Mouse (Mus musculus) frontal cortex, postnatal 25 days (tissue): ENCODE results near the gene Slc5a6.

Source experiments
- DNase-seq, 2 experiments: peaks; one replicate each; pipeline ENCODE4 v3.0.0; 2022; ENCODE audit warnings: low spot score in 2 of 2

The Slc5a6 gene

DNA sequence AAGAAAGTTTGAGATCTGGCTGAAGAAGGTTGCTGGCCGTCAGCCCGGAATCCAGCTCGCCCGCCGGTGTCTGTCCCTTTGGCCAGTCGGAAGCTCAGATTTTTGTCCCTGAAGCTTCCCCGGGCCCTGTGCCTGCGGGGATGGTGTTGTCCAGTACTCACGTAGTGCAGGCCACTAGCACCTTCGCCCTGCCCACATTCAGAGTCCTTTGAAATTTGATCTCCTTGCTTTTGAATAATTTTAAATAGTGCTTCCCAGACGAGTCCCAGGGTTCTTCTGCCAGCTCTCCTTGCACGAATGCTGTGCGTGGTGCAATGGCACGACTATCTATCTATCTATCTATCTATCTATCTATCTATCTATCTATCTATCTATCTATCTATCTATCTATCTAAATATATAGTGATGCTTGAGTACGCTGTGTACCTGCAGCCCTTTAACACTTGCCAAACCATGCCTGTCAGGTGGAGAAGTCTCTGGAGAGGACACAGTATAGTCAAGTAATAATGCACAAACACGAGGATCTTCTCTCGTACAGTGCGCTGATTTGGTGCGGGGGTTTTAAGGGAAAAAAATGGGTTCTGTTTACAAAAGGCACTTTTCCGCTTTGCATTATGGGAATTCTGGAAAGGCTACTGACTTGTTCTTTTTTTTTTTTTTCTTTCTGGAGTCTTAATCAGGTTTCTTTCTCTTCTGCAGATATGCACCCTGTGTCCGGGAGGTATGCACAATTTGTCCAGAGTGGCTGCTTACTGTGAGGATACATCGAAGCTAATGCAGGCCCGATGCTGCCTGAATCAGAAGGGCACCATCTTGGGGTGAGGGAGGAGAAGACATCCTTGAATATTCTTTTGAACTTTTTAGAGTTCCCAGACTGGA lies at the start of gene Slc5a6:
TSS of gene Slc5a6 (minus strand) at position 162 of the 879 bp plus-strand sequence.
- peak in 1 of 2 experiments; percentile 43 for DNase-seq

DNA sequence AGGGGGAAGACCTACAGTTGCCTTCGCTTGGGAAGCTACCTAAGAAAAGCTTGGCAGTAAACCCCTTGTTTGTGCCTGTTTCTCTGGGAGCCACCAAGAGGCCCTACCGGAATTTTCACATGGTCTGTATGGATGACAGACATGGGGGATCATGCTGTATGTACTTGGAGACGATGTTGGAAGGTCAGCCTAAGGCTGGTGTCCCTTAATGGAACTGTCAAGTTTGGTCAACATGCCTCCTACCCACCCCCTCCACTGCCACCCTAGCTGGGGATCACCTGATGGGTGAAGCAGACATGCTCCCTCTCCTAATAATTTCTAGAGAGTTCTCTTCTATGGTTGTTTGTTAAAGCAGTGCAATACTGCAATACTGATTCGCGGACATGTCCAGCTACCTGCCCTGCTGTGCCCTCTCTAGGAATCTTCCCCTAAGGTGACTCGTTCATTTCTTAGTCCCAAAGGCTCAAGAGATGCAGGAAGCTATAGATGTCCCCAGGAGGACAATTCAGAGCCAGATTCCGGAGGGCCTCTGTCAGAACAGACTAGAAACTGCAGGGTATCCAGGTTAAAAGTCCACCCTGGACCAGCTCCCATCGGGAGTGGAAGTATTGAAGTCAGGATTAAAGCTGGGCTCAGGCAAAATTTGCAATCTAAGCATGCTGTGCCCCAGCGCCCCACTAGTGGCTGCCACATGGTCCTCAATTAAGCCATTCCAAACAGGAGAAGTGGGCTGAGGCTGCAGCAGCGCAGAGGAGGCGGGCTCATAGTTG lies 47.2 kb upstream of the Slc5a6 start:
- DNase-seq = no peak

DNA sequence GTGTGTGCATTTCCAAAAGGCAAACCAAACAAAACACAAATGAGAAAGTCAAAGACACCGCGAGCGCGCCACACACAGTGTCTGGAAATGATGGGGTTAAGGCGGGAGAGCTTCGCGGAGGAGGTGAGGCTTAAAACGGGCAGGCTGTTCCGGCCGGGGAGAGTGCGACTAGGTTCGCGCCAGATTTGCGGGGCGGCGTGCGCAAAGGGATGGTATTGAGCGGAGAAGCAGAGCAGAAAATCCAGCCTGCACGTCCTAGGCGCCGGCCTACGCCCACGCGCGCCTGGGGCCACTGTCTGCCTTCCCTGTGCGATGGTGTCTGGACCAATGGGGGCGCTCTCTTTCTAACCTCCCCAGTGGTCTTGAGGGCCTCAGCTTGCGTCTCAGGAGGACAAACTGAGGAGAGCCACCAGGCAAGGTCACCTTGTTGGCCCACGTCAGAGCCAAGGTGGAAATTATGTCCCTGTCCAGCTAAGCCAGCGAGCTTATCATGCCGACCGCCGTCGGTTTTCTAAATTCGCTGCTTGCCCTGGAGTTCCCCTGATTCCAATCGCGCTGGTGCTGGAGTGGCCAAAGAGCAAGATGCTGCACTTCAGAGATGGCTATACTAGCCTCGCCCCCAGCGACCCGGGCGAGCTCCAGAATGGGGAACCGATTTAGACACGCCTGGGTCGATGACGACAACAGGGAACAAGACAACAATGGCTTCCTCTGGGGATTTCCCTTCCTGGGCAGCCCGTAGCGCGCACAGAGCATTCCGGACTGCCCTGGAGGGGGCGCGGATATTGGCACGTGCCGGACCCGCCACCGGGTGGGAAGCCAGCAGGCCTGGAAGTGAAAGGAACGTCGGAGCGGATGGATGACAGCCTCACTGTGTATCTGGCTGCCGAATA lies 46.3 kb upstream of the Slc5a6 start:
- no peak for DNase-seq

DNA sequence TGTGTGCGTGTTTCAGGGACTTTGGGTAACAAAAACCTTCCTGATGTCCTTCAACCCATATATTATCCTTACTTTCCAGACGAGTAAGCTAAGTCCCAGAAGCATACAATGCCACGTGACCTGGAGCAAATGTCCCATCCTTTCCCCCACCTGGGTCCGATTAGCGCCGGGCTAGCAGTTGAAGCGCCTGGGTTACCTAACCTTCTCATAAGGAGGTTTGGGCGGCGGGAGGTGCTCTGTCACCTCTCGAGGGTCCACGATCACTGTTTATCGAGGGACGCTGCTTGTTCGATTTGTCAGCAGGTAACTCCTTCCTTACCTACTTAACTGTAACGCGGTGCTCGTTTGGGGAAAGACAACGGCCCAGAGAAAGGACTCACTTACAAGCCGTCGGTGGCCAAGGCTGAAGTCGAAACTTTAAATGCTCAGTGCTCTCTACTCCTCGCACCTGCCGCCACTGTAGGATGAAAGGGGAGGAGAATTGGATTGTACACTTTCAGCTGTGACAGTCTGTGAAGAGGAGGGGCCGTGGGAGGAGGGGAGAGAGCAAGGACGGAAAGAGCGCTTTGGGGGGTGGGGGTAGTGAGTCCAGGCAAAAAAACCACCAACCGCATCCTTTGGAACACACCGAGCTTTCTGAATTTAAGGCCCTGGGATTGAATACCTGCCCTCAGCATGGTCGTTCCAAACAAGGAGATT lies 45.5 kb upstream of the Slc5a6 start:
- DNase-seq = no peak

DNA sequence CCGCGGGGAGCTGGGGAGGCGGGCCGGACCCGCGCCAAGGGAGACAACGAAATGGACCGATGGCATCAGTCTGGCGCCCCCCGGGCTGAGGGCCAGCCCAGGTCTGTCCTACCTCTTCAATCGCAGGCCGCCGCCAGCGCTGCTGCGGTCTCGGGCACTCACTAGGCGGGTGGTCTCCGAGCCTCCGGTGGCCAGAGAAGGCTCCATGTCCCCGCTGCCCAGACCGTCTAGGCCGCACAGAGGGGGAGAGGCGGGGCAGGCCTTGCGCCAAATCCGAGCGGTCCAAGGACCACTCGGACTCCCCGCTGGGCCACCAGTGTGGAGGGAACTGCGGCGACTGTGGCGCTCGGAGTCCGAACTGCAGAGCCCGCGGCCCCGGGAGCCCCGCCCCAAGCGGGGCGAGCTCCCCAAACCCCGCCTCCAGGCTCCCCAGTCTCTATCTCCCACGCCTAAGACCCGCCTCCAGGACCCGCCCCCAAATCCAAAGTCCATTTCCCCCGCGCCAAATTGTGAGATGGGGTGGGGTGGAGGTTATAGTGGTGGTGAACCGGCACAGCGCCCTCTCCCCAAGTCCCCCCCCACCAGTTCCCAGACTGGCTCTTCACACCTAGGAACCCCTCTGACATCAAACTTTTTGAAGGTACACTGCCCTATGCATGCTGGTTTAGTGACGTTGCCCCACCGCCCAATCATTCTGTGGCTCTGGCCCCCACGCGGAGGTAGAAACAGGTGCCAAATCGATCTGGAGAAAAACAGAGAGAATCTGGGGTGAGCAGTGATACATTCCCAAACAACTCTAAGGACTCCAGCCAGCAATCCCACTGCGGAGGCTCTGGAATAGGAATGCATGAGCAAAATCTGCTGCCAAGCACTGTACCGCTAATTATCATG lies 44.7 kb upstream of the Slc5a6 start:
- DNase-seq = no peak

DNA sequence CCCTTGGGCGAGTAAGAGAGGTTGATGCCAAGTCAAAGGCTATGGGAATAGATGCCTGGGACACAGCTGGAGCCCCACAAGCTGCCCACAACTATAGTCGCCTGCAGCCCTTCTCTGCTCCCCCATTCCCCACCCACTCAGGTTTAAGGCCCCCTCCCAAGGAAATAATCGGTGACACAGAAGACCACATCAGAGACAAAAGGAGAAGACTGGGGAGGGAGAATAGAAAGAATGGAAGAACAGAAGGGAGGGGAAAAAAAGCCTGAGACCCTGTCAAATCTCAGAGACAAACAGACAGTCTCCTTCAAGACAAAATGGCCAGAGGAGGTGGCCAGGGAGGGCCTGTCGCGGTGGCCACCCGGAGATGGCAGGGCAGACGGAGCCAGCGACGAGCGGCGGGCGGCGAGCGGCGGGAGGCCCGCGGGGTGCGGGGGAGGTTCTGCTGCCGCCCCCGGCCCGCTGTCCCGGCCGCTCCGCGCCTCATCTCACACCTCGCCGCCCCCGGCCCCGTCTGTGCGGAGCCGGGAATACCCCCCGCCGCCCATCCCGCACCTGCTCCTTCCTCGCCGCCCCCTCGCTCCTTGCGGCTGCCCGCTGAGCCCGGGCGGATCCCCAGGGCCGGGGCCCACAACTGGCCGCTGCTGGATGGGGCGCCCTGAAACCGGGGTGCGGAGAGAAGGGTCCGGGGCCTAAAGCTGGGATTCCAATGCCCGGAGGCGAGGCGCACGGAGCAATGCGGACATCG lies 43.7 kb upstream of the Slc5a6 start:
- no peak for DNase-seq

DNA sequence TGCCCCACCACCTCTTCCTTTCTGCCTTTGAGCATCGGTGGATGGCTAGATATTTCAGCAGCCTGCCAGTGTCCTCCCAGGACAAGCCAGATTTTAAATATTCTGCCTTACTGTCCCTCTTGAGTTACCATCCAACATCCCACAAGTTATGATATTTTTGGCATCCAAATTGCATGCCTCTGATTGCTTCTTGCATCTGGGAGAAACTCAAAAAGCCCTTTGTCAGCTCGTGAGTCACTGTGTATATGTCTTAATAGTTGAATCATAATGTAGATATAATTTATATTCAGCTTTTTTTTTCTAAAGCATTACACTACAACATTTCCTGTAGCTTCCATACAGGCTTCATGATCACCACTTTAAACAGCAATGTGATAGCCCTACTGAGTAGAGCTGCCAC lies 38.4 kb upstream of the Slc5a6 start:
- no peak for DNase-seq

DNA sequence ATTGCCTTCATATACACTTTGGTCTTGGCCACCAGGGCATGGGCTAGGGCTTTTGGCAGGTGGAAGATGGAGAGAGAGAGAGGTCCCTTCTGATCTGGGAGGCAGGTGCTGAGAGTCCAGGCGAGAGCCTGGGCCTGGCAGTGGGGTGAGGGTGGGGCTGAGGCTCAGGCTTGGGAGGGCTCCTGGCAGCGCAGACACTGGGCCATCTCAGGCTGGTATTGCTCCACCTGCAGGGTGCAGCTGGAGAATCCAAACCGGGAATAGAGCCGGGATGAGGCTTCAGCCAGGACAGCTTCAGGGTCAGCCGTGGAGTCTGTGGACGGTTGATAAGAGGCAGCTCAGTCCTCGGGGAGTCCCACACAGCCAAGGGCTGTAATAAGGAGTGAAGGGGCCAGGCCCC lies 37.9 kb upstream of the Slc5a6 start:
- DNase-seq = no peak

DNA sequence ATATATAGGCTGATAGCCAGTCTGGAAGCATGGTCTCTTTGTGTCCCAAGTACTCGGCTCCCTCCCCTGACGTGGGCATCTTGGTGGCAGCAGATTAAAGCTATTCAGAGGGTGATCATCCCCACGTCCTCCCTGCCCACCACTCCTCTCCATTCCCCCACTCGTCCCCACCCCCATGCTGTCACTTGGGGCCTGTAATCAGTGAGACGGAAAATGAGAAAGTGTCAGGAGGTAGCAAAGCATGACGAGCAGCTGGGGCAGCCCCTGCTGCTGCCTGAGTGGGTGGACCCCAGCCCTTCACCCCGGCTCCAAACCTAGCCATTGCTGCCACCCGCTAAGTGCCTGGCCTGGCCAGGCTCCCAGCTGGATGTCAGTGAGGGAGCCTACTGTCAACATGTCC lies 35.2 kb upstream of the Slc5a6 start:
- no peak for DNase-seq

DNA sequence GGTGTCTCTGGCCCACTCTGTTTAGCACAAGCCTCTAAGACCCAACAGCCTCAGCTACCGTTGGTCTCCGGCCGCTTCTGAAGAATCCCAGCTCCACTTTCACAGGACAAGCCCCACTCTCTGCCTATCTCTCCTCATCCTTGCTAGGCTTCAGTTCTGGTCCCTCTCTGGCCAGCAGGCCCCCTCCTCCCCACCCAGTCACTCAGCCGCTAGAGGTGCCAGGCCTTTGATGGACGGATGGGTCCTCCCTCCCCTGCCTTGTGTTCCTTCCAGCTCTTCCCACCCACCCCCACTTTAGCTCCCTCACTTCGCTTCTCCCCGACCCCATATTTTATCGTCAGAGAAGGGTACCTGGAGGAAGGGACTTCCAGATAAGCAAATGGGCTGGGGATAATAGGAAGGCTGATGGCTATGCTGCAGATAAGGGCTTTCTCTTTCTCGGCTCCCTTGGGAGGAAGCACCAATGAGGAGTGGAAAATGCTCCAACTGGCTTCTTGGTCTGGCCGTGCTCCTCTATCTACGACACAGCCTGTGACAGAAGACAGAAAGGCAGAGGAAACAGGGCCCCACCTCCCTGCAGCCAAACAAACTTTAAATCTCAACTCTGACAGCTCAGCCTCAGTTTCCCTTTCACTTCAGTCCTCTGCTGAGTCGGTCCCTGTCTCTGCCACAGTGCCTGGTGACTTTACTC lies 34.4 kb upstream of the Slc5a6 start:
- no peak for DNase-seq

DNA sequence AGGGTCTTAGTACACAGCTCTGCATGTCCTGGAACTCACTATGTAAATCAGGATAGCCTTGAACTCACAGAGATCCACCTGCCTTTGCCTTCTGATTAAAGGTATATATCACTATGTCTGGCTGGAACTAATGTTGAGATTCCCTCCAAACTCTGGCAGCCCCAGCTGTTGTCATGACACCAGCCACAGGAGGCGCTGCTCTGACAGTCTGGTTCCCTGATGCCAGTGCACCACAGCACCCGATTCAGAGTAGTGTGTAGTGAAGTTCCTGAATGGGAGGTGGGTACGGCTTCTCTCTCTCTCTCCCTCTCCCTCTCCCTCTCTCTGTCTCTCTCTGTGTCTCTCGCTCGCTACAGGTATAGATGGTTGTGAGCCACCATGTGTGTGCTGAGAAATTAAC lies 33.6 kb upstream of the Slc5a6 start:
- DNase-seq = no peak

DNA sequence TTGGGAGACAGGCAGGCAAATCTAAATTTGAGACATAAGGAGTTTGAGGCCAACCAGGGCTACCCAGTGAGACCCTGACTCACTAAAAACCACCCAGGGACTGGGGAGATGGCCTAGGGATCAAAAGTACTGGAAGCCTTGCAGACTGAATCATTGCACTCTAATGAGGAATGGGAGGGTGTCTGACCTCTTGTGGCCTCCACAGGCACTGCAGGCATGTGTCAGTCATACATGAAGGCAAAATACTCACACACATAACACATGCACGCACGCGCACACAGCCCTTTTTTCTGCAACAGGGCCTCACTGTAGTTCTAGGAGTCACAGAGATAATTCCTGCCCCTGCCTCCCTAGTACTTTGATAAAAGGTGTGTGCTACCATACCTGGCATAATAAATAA lies 32.7 kb upstream of the Slc5a6 start:
- DNase-seq = no peak

DNA sequence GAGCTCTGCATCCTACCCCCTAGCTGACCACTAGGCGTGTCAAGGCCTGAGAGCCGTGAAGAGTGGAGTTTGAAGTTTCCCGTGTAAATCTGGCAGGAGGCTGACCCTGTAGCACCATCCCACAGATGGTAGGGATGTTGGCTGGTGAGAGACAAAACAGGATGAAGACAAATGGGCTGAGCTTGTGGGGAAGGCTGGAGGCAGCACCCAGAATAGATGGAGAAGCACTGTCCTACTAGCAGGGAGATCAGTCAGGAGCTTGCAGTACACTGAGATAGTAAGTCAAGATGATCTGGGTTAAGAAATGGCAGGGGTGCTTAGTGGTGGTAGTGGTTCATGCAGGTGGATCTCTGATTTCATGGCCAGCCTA lies 32.1 kb upstream of the Slc5a6 start:
- DNase-seq = no peak

DNA sequence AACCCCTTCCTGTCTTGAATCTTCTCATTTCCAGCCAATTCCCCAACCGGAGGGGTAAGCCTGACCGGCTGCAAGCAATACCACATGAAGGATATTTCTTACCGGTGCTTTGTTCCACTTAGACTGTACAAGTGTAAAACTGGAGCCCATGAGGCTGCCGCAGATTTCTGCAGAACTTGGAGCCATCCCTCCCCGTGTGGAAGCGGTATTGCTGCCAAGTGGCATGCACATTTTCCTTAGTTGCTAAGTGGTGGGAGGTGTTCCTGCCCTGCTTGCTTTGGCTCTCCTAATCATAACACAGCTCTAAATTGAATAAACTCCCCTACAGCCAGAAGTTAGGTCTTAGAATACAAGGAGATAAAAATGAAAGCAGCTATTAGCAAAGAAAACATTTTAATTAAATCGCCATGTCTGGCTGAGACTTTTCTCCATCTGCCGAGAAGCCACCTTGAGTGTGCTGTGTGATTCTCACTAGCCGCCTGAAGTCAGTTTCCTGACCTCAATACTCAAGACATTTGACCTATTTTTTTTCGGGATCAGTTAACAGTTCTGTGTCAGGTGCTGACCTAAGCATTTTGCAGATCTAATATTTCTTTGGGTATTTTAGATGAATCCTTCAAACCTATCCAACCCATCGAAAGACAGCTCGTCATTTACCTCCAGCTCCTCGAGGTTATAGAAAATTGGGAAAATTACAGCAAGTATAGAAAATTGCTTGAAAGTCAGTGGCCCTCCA lies 31.5 kb upstream of the Slc5a6 start:
- DNase-seq = no peak

DNA sequence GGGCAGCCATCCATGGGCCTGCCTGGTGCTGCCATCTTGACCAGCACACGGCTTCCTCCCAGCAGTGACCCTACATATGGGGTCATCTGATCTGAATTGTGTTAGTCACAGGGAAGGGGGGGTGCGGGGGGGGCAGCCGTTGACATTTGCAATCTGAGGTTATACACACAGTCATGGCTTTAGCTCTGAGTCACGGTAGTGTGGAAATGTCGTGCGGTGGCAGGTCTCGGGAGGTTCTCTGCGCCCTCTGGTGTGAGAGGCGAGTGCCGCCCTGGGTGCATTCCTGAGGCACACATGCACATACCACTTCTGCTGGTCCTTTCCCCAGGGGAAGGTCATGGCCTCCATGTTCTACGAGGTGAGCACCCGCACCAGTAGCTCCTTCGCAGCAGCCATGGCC lies 27.6 kb upstream of the Slc5a6 start:
- DNase-seq = no peak

DNA sequence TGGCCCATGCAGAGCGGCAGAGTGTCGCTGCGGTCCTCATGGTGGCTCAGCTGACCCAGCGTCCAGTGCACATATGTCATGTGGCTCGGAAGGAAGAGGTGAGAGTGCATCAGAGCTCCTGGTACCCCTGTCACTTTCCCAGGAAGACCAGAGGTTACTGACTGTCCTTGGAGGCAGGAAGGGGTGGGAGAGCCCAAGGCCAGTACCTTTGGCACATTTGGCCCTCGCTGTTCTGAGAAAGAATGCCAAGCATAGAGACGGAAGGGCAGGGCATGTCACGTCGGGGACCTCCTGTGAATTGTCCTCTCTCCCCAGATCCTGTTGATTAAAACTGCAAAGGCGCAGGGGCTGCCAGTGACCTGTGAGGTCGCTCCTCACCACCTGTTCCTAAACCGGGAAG lies 24.5 kb upstream of the Slc5a6 start:
- no peak for DNase-seq

DNA sequence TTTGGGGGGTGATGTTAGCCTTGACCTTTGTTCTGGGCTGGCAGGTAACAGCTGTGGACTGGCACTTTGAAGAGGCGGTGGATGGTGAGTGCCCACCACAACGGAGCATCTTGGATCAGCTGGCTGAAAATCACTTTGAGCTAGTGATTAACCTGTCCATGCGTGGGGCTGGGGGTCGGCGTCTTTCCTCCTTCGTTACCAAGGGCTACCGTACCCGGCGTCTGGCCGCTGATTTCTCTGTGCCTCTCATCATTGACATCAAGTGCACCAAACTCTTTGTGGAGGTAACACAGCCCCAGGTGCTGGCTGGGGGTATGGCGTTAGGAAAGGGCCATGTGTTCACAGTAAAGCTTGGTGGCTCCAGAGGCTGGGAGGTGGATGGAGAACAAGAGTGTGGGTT lies 23.1 kb upstream of the Slc5a6 start:
- DNase-seq = no peak

DNA sequence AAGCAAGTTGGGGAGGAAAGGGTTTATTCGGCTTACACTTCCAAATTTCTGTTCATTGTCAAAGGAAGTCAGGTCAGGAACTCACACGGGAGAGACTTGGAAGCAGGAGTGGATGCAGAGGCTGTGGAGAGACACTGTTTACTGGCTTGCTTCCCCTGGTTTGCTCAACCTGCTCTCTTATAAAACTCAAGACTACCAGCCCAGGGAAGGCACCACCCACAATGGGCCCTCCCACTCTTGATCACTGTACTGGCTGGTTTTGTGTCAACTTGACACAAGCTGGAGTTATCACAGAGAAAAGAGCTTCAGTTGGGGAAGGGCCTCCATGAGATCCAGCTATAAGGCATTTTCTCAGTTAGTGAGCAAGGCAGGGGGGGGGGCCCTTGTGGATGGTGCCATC lies 22.3 kb upstream of the Slc5a6 start:
- DNase-seq = no peak

DNA sequence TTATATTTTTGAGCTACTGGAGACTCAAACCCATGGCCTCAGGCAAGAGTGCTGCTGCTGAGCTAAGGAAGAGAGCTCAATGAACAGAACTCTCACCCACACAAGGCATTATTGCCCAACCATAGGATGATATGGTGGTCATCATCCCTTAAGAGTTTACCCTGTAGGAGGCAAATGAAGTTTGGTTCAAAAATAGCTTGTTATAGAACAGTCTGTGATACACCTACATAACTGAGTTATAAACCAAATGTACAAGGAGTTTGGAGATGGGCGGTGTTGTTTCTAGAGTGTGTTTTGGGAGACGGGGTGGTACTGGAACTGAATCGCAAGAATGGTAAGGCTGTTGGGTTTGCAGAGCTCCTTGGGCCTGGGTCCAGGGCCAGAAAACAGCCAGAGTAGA lies 21.1 kb upstream of the Slc5a6 start:
- no peak for DNase-seq
